Mouse (Mus musculus) megakaryocyte-erythroid progenitor cell, adult 5-6 weeks (primary cell): ENCODE measurements around the gene Tars. TPM values are rescaled to one million over a fixed set of nuclear protein-coding genes. Genes with fewer than 3 reads are reported as not detected.

Source experiments
- ATAC-seq: replicated peaks from 2 replicates; pipeline ENCODE4 v1.8.0; 2016; ENCODE audit warnings: mild to moderate bottlenecking, inconsistent platforms; ENCODE audit not compliant: severe bottlenecking, poor library complexity, low FRiP score, low TSS enrichment
- total RNA-seq, 2 experiments: library from RNA; stranded (forward) in 1 of 2; stranded (reverse) in 1 of 2; fragments of 200-1000, 215-1000 nt in 1 of 2; fragments of >200 nt in 1 of 2; fragmentation: Nextera tagmentation in 1 of 2; gene quantifications; 2 replicates each; pipeline ENCODE4 v1.2.3; 2014 to 2017

Tars gene
- total RNA-seq (2014; fragmentation: Nextera tagmentation) (39.7 and 55.5 TPM in 2 replicates), total RNA-seq (2017) (70.2 and 93.1 TPM in 2 replicates)

GRCm38 (mm10) chr15:11399356-11400067 lies at the start of gene Tars:
Tars (minus strand) TSS chr15:11399665.
- peak; percentile 99 for ATAC-seq

GRCm38 (mm10) chr15:11437361-11437760 lies 37.9 kb upstream of the Tars start:
- ATAC-seq = no peak

- ATAC-seq = no peak
Observed at GRCm38 (mm10) chr15:11436709-11437280, 37.3 kb upstream of the Tars start.

GRCm38 (mm10) chr15:11426899-11427298 lies 27.4 kb upstream of the Tars start:
- ATAC-seq = no peak

- no peak for ATAC-seq
Observed at GRCm38 (mm10) chr15:11413484-11413883, 14.0 kb upstream of the Tars start.

GRCm38 (mm10) chr15:11412542-11412941 lies 13.1 kb upstream of the Tars start:
- ATAC-seq = no peak

GRCm38 (mm10) chr15:11411846-11412245 lies 12.4 kb upstream of the Tars start:
- ATAC-seq = no peak

- peak; percentile 64; the same call in 1 of the 2 replicates for ATAC-seq
Observed at GRCm38 (mm10) chr15:11408155-11408826, 8.8 kb upstream of the Tars start.

GRCm38 (mm10) chr15:11407381-11407780 lies 7.9 kb upstream of the Tars start:
- peak; percentile 95 for ATAC-seq

- ATAC-seq = peak; percentile 79
Observed at GRCm38 (mm10) chr15:11406769-11407168, 7.3 kb upstream of the Tars start.

- ATAC-seq = peak; percentile 31
Observed at GRCm38 (mm10) chr15:11398676-11399350, 652 bp downstream of the Tars start.

- ATAC-seq = no peak
Observed at GRCm38 (mm10) chr15:11396421-11396820, 3.0 kb downstream of the Tars start.

GRCm38 (mm10) chr15:11392903-11393302 lies 6.6 kb downstream of the Tars start:
- ATAC-seq = no peak

GRCm38 (mm10) chr15:11383796-11384195 lies 15.7 kb downstream of the Tars start:
- no peak for ATAC-seq

GRCm38 (mm10) chr15:11382585-11382984 lies 16.9 kb downstream of the Tars start:
- ATAC-seq = no peak

GRCm38 (mm10) chr15:11380616-11381015 lies 18.8 kb downstream of the Tars start:
- ATAC-seq = no peak

- peak; percentile 90 for ATAC-seq
Observed at GRCm38 (mm10) chr15:11380087-11380530, 19.4 kb downstream of the Tars start.

- ATAC-seq = no peak
Observed at GRCm38 (mm10) chr15:11379431-11380086, 19.9 kb downstream of the Tars start.

GRCm38 (mm10) chr15:11370477-11371085 lies 28.9 kb downstream of the Tars start:
- no peak for ATAC-seq
